Mouse (Mus musculus): Measurements from ENCODE around the gene Manba.
"Not testable (repeated sequence)": the region's sequence is repeated elsewhere in the genome, so short reads cannot be mapped to it uniquely, and the experiment has no call there.

The Manba gene

DNA sequence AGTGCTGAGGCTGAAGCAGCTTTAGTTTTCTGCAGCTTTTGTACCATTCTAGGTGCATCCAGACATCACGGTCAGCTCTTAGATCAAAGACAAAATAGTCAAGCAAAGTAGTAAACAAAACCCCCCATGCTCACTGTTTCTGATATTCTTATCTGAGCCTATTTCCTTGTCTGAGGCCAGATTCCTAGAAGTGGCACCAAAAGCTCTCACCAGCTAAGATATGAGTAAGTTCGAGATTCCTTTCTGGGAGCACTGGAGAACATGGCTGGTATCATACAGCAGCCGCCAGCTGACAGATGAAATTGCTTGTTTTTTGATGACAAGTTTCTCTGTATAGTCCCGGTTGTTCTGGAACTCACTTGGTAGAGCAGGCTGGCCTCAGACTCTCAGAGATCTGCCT lies 2.4 kb downstream of the Manba start:
- no peak for DNase-seq

DNA sequence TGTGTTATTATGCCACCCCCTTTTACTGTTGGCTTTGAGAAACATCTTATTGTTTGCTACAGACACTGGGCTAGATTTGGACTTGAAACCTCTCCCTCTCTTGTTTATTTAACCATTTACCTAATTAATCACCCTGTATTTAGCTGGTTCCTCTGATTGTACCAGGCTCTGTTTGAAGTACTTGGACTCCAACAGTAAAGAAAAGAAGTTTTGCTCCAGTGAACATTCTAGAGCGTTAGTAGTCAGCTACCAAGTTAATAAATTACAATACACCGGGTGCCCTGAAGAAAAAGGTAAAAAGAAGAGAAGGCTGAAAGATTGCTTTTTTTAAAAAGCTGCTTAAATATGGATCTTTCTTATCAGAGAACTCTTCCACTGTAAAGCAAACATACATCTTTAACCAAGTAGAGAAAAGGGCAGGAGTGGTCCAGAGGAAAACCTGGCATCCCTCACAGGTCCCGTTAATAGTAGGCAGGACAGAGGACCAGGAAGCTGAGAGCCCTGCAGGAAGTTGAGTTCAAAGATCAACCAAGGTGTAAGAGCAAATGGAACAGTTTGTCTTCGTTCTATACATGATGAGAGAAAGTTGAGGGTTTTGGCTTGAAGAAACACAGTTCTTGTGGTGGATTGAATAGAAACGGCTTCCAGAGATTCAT lies 4.6 kb downstream of the Manba start:
- DNase-seq: peak; percentile 37

DNA sequence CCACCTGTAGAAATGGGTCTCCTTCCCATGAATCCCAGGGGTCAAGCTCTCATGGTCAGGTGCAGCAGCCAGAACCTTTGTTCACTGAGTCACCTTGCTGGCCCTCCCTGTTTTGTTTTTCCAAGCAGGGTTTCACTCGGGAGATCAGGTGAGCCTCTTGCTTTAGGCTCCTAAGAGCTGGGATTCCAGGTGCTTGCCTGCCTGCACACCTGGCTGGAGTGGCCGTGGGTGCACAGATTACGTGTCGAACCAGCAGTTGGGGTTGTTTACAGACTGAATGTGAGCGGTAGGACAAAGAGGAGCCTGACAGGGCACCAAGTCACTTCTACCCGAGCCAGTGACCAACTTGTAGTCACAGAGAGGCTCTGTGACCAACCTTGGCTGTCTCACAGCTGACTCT lies 5.7 kb downstream of the Manba start:
- DNase-seq: no peak

DNA sequence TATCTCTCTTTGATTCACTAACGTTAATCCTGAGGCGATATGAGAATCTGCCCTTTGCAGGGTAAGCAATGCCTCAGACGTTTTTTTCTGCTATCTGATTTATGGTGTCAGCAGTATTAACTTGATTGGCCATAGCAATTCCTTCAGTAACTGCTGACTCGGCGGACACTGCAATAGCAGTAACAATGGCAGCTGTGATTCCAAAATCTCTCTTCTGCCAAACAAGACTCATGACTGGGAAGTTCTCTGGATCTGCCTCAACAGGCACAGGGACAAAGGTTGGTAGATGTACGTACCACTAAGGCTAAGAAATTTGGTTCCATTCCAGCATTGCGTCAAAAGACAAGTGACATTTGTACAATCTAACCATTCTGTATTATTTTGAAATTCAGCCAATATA lies 7.9 kb downstream of the Manba start:
- not testable (repeated sequence) for DNase-seq

DNA sequence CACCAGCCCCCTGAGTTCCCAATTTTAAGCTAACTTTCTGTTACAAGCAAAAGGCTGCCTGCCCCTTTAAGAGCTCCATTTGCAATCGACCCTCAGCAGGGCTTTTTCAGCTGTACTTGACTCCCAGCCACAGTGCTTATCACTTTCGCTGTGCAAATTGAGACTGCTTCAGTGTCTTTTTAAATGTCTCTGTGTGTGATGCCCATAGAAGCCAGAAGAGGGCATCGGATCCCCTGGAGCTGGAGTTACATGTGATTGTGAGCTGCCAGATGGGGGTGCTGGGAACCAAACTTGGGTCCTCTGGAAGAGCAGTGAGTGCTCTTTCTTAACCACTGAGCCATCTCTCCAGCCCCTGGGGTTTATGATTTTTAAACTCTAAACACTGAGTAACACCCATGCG lies 12.5 kb downstream of the Manba start:
- not testable (repeated sequence) for DNase-seq

DNA sequence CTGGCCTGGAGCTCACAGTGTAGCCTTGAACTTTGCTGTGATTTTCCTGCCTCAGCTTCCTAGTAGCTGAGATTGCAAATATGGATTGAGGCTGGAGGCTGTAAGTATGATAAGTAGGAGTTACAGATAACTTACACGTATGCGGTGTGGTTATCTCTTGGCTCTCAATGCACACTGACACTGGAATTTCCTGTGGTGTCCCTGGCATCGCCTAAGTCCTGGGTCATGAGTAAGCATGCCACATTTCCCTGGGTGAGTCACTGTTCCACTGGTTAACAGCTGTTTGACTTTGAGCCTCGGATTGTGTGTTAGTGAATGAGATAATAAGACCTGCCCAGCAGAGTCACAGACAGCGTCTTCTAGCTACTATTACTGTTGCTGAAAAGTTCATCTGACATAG lies 13.5 kb downstream of the Manba start:
- no peak for DNase-seq

DNA sequence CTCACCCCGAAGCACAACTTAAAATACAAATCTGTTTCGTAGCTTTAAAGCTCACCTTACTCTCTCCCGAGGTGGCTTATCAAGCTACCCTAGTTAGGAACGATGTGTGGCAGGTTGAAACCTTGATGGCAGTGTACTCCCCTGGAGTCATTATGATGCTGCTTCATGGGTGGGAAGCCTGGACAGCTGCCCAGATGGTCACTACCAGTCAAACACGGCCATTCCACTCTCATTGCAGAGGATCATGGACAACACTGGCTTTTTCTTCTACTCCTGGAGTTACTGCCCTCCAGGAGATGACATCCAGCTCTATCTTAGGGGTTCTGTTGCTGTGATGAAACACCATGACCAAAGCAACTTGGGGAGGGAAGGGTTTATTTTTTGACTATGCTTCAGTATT lies 17.7 kb downstream of the Manba start:
- DNase-seq: no peak

DNA sequence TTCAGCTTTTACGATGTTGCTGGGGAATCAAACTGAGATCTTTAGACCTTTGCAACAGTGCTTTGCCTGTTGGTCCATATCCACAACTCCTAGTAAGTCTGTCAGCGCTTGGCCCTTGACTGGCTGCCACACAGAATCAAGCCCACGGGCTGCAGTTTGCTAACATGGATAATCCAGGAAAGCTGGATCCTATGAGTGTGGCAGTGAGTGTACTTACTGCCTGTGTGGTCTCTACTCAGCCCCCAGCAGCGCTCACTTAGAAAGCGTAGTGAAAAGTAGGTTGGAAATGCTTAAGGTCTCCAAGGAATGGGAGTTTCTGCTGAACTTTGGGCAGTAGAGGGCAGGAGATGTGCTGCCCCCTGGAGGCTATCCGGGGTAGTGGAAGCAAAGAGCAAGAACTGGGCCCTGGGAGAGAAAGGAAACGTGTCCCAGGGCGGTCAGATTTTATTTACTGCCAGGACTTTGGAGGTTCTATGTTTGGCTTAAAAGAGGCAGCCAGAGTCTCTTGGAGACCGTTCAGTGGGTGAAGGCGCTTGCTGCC lies 20.0 kb downstream of the Manba start:
- DNase-seq: peak; percentile 56

DNA sequence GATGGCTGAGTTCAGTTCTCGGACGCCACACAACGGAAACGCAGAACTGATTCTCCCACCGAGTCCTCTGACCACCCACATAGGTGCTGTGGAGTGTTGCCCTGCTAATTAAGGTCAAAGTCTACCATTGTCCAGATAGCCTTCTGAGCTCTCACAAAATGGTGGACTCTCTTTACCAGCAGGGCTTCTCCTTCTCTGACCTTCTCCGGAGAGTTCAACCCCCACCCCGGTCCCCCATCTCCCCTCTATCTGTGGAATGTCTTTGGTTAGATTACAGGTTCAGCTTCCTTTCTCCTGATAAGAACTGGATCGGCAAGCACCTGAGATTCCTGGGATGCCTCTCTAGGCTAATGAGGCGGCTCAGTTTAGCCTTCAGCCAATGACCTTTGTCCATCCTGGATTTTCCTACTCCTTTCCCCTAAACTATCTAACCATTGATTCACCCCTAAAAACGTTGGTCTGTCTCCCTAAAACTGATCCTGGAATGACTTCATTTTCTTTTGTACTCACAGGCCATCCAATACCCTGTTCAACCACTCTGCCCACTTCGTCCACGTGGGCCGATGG lies 20.6 kb downstream of the Manba start:
- no peak for DNase-seq

DNA sequence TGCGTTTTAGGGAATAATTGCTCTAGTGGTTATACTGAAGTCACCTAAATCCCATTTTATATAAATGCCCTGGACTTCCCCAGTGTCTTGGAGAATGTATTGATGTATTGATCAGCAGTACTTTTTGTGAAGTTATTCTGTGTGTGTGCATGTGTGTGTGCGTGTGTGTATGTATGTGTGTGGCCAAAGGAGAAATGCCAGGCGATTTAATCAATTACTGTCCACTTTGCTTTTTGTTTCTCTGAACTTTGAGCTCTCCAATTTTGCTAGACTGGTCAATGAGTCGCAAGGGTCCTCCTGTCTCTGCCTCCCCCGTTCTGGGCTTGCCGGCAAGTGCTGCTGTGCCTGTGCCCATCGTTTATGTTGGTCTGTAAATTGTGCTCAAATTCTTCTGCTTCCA lies 22.1 kb downstream of the Manba start:
- DNase-seq: no peak

DNA sequence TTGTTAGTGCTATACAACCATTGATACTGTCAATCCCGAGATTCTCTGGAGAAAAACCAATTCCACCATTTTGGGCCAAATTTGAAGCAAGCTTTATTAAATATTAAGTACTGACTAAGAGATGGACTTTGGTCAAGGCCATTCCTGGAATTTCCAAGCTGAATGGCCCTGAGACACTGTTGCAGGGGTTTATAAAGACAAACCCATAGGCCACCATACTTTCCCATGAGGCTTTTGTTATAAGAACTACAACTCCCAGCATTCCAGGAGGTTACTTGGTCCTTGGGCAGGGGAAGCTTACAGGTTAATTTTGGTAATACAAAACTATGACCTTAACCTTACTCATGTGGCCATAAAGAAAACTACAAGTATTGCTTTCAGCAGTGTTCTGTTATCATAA lies 22.8 kb downstream of the Manba start:
- peak; percentile 28 for DNase-seq

DNA sequence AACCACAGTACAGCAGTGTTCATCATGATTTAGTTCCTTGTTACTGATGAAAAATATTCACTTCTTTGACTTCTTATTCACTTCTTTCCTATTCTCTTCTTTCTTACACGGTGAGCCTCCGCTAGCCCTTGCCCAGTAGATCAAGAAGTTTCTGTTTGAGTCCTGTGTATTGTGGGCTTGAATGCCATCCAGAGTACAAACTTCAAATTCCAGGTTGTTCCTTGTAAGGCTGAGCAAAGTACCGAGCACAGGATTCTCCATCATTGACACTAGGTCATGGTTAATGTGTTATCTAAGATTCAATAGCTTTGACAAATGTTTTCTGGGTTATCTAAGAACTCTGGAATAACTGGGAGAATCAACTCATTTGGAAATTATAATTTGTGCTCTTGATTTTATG lies 25.0 kb downstream of the Manba start:
- peak; percentile 58 for DNase-seq

DNA sequence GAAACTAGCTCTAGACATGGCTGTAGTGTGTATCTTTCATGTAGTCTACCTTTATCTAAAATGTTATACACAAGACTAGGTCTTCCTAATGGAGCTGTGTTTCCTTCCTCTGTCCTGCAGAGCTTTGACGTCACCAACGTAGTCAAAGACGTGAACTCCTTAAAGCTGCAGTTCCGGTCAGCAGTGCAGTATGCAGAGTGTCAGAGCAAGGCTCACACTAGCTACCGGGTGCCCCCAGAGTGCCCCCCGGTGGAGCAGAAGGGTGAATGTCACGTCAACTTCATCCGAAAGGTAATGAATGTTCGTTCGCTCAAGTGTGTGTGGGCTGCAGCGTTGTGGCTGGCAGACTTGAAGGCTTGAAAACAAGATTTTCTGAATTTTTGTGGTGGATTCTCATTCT lies 26.3 kb downstream of the Manba start:
- no peak for DNase-seq

DNA sequence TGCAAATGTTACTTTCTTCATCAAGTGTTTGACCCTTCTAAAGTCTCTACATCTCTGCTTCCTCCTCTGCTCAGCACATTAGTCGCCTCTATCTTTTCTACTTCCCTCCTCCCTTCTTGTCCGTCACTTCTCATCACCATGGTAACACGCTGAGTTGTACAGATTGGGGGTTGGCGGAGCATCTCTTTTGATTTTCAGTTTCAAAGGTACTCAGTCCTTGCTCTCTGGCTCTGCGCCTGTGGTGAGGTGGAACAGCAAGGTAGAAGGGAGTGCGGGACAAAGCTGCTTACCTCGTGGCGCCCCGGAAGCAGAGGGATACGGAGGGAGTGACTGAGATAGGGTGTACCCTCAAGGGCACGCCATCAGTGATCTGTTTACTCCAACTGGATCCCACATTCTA lies 27.9 kb downstream of the Manba start:
- DNase-seq: no peak

DNA sequence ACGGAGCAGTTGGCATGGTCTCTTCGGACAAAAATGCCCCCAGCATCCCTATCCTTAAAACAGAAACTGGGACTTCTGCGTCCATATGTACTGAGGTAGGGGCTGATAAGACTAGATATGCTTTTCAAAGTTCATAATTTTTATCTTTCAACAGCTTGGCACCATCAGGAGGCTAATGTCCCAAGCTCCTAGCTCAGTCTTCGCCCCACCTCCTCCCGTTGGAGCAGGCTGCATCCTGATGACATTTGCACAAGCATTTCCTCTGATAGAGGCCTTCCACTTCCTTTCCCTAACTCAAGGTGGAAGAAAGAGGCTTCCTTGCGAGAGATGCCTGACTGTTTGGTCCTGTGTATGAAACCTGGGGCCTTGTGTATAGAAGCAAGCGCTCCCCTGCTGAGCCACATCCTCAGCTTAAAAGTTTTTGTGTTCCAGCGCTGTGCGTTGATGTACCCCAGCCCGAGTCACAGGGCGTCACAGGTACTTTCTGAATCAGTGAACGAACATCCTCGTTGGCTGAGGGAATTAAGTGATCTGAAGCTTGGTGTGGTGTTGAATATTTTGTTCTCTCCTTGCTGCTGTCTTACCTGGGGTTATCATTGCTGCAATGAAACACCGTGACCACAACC lies 28.5 kb downstream of the Manba start:
- no peak for DNase-seq

DNA sequence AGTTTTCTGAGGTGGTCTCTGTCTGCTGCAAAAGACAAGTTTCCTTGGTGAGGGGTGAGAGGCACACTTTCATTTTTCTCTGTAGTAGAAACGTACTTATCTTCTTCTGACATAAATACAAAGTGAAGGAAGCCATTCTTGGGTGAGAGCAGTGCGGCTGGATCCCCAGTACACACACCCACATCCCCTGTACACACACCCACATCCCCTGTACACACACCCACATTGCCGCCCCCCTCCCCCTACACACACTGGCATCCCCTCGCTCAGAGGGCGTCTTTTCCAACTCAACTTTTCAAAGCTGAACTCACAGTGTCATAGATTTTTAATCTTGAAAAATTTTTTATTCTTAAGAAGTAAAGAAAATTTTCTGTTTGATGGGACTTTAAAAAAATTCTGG lies 29.8 kb downstream of the Manba start:
- DNase-seq: no peak

DNA sequence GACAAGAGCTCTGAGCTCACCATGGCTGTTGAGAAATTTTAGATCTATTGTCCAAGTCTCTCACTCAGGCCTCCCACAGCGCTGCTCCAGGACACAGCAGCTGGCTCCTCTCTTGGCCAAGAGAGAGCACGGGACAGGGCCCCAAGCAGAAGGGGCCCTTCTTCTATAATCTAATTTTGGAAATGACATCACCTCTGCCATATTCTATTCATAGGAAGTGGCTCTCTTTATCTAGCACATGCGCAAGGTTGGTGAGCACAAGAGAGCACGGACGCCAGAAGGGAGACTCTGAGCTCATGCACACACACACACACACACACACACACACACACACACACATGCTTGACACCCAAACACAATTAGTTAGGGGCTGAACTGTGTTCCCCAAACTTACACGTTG lies 31.5 kb downstream of the Manba start:
- DNase-seq: peak; percentile 32

DNA sequence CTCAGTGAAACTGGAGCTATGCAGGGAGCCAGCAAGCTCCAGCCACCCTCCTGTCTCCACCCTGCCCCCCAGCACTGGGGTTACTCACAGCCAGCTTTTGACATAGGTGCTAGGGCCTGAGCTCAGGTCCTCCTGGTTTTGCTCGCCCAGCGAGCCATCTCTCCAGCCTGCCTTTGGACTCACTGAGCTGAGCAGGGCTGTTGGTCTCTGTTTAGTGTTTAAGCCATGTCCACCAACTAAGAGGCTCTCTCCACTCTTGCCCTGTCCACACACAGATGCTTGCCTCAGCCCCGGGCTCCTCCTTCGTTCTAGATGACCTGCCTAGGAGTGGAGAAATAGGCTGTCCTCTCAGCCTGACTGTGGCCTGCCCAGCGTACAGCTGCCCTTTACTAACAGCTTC lies 33.5 kb downstream of the Manba start:
- no peak for DNase-seq

DNA sequence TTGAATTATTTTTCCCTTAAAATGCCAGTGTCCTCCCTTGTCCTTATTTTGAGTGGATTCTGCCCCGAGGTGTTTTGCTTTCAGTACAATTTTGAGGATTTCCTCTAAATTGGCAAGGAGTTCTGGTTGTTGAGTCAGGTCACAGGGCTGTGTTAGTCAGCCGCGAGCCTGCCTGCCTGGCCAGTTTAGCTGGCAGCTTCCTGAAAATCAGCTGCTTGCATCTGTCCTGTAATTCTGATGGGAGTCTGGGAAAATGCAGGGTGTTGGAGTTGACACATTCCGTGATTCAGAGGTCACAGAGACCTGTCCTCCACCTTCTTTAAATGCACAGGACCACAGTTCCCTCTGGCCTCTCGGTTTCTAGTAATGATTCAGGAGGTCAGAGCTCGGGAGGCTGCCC lies 34.2 kb downstream of the Manba start:
- no peak for DNase-seq

DNA sequence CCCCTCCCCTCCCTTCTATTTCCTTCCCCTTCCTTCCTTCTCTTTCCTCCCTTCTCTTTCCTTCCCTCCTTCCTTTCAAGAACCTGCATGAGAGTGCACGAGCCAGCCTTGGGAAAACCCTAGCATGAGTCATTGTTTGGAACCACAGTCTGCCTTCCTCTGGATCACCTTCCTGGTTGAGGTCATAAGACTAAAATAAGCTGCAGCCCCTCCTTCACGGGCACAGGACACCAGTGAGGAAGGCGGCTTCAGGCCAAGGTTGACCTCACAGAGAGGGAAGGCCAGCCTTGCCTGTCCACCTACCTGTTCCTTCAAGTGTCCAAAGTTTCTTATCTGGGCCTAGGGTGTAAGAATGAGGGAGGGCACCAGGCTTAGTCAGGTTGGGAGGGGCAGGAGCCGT lies 36.6 kb downstream of the Manba start:
- peak; percentile 71 for DNase-seq

DNA sequence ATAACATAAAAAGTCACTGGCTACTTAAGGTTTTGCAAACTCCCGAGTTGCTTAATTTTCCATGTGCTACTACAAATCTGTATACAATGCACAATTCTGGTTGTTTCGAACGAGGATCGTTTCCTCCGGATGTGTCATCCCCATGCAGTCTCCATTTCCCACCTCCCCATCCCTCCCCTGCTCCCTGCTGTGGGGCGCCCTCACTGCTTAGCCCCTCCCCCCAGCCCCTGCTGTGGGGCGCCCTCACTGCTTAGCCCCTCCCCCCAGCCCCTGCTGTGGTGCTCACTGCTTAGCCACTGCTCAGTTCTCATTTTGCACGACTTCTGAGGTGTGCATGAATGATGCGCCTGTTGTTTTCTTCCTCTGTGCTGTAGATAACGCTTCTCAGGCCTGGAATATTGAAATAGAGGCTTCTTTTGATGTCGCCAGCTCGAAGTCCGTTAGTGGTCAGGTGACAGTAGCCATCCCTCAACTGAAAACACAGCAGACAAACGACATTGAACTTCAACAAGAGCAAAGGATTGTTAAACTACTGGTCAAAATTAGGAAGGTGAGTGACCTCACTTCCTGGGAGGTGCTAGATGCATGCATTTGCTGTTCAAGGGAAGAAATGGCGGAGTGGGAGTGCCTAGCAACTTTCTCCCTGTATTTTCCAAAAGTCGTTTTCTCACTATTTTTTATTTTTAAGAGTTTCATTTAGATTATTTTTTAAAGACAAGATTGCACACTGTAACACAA lies 37.4 kb downstream of the Manba start:
- no peak for DNase-seq

DNA sequence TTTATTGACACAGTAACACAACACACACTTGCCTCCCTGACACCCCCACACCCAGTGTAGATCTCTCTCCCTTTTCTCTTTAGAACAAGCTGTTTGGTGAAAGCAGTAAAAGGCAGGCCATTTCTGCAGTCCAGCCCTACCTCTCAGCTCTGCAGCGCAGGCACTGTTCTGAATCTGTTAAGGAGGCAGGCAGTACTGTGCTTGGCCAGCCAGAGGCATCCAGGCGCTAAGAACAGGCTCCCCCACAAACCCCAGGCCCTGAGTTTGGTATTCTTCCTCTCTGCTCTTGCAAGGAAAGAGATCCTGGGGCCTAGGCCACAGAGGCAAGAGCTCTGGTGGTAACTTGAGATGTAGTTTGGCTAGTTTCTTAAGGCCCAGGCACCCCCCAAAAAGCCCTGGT lies 39.5 kb downstream of the Manba start:
- not testable (repeated sequence) for DNase-seq

DNA sequence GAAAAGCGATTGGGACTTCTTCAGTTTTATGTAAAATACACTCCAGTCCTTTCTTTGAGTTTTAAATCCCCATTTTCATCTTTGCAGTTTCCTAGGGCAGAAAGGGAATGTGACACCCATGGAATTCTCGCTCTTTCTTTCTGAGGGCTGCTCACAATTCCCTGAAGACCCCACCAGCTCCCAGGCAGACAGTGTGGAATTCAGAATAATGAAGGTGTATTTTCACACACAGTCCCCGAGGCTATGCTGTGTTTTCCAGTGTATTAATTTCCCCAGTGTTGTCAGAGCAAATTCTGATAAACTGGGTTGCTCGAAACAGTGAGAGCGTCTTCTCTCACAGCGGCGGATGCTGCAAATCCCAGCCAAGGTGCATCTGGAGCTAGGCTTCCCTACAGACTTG lies 44.3 kb downstream of the Manba start:
- DNase-seq: no peak

DNA sequence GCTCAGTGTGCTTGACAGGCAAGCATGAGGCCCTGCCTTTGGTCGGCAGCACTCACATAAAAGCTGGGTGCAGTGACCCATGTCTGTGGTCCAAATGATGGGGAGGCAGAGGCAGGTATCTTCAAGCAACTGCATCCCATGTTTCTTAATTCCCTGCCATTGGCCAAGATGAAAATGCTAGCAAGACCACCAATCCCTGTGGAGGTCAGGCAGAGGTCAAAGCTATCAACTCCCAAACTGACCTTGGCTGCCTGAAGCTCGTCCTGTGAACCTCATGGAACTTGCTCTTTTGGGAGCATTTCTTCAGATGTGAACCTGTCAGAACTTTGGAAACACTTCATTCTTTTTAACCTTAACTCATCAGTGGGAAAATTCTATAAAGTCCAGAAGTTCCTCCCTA lies 46.4 kb downstream of the Manba start:
- no peak for DNase-seq
